Mouse (Mus musculus): Measurements from ENCODE around the gene Gemin8. TPM values are rescaled to one million over a fixed set of nuclear protein-coding genes. Genes with fewer than 3 reads are reported as not detected.

Gemin8 gene
- 17.0 and 17.1 TPM in 2 replicates for total RNA-seq (2017)

DNA sequence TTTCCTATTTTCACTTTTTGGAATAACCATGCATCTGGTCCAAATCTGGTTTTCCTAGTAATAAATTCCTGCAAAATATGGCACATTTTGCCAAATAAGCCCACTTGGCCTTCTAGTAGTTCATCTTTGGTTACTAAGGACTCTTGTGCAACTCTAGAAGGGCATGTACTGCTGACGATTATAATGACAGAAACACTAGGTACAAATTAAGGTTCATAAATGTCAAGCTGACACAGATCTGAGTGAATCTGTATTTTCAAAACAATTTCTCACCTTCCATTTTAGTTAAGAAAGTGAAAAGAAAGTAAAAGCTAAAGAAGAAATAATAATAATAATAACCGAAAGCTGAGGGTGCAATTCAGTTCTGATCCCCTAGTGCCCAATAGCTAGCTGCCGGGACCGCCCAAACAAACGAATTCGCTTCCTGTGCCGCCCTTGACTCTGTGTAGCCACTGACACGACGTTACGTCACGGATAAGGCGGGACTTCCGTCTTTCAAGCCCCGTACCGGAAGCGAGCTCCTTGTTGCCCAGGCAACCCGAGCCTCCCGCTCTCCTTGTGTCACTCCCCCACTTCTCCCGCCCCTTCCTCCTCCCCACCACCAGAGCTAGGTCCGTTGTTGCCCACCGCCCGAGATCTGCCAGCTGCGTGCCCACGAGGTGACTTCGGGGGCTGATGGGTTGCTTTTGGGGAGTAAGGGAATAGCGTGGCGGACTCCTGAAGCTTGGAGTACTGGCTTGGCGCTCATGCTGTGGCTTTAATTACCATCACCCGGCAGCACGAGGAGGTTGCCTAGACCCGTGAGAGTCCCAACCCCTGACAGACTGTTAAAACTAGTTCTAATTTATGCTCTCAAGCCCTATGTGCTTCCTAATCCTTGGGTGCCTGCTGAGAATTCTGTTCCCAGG lies at the start of gene Gemin8:
Gene Gemin8, plus strand, starts transcription at position 563 of the 908 bp plus-strand sequence.
- peak; percentile 92 for ATAC-seq (replicated peaks; ENCODE audit: low read depth, poor library complexity, severe bottlenecking)

DNA sequence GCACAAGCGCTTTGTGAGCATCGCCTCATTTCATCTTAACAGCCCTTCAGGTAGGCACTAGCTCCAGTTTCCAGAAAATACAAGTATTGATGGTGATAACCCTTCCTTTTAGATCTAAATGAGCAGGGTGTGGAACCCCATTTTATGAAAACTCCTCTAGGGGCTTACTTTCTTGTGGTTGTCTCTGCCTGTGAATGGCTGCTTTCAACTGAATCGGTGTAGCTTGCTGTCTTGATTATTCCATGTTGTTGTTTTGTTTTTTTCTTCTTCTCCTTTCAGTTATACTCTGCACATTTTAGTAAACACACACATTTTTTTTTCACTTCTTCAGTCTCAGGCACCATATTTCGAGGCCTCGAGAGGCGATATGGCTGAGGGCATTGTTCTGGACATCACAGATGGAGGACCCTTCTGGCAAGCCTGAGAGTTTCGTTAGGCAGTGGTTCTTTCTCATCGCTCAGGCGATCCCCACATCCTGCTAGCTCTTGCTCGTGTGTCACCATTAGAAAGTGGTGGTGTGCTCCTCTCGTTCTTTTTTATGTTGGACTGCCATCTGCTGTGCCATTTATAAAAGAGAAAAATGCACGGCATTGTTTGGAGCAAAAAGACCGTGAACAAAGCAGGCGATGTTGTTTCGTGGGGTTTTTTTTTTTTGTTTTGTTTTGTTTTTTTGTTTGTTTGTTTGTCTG lies 23.0 kb upstream of the Gemin8 start:
- ATAC-seq (replicated peaks; ENCODE audit: low read depth, poor library complexity, severe bottlenecking) = no peak

DNA sequence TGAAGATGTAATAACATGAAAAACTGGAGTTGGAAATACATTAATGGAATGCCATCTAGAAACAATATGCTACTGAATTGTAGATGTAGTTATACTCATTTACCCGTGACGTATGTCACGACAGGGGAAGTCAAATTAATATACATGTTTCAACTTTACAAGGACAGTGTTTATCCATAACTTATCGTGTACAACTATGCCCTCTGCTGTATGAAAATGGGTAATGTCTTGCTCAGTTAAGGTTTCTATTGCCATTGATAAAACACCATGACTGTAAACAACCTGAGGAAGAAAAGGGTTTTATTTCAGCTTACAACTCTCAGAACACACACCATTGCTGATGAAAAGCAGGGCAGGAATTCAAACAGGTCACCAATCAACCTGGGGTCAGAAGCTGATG lies 7.5 kb upstream of the Gemin8 start:
- peak; percentile 71 for ATAC-seq (replicated peaks; ENCODE audit: low read depth, poor library complexity, severe bottlenecking)

GRCm38 (mm10) chrX:166167307-166167706 lies 2.9 kb upstream of the Gemin8 start:
- ATAC-seq (replicated peaks; ENCODE audit: low read depth, poor library complexity, severe bottlenecking) = no peak

GRCm38 (mm10) chrX:166167923-166168322 lies 2.3 kb upstream of the Gemin8 start:
- ATAC-seq (replicated peaks; ENCODE audit: low read depth, poor library complexity, severe bottlenecking) = no peak

- ATAC-seq (replicated peaks; ENCODE audit: low read depth, poor library complexity, severe bottlenecking) = peak; percentile 7; the same call in 1 of the 2 replicates
These were observed 815 bp downstream of the Gemin8 start for GRCm38 (mm10) chrX:166170800-166171738.

DNA sequence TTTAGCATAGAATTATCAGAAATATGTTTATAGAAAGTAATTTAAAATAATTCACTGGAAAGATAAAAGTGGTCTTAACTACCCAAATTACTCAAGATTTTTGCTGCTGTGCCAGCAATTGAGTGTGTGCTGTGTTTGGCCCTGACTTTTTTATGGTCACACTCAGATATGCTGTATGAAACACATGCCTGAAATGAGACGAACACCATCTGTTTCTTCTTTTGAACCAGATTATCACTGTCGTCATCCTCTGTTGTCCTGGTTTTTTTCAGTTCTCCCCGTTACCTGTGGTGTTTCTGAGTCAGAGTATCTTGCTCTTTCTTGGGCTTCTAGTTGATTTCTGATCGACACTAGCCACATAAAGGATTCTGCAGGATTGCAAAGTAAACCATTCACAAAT lies 1.8 kb downstream of the Gemin8 start:
- no peak for ATAC-seq (replicated peaks; ENCODE audit: low read depth, poor library complexity, severe bottlenecking)

- no peak for ATAC-seq (replicated peaks; ENCODE audit: low read depth, poor library complexity, severe bottlenecking)
These were observed 2.4 kb downstream of the Gemin8 start for GRCm38 (mm10) chrX:166172661-166173060.

DNA sequence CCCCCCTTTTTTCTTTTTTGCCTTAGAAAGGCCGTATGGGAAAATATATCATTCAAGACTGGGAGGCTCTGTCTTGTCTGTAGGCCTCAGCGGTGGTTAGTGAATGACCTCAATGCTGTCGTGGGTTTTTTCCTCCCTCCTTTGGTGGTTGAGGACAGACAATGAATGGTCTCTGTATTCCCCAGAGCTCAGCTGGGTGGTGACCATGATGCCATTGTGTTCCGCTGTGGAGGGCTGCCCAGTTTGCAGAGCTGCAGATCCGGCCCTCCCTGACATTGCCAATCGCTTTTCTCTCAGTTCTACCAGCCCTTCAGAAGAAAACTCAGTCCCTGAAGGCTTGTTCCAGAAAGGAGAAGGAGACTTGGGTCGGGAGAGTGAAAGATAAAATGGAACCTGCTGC lies 3.5 kb downstream of the Gemin8 start:
- no peak for ATAC-seq (replicated peaks; ENCODE audit: low read depth, poor library complexity, severe bottlenecking)

DNA sequence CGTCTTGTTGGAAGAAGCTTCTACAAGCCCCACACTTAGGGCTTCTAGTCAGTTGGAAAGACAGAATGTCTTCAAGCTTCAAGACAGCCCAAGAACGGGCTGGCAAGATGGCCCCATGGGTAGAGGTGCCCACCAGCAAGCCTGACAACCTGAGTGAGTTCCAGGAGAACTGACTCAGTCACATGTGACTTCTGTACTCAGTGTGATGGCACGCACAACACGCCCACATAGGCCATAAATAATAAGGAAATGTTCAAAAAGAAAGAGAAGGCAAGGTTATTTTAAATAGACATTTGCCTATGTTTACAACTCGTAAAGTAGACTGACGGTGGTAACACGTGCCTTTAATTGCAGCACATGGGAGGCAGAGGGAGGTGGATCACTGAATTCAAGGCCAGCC lies 7.7 kb downstream of the Gemin8 start:
- ATAC-seq (replicated peaks; ENCODE audit: low read depth, poor library complexity, severe bottlenecking) = no peak

- ATAC-seq (replicated peaks; ENCODE audit: low read depth, poor library complexity, severe bottlenecking) = no peak
These were observed 12.8 kb downstream of the Gemin8 start for GRCm38 (mm10) chrX:166183094-166183493.

DNA sequence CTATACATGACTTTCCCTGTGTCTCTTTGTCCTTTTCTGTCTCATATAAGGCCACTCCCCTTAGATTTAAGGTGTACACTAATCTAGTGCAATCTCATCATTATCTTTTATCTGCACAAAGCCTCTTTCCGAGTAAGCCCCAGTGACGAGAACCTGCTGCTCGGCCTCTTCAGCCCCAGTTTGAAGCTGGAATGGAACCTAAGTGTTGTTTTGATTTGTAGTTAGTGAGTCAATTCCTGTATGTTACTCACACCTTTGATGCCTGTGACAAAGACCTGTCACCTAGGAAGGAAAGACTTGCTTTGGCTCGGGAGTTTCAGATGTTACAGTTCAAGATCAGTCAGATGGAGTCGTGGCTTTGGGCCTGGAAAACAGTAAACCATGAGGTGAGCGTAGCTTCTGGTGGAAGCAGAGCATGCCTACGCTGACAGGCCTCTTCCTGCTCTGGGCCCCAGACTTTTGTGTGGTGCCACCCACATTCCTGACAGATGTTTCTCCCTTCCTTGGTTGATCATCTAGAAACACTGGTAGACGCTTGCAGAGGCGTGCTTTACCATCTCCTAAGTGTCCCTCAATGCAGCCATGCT lies 15.2 kb downstream of the Gemin8 start:
- ATAC-seq (replicated peaks; ENCODE audit: low read depth, poor library complexity, severe bottlenecking) = no peak

DNA sequence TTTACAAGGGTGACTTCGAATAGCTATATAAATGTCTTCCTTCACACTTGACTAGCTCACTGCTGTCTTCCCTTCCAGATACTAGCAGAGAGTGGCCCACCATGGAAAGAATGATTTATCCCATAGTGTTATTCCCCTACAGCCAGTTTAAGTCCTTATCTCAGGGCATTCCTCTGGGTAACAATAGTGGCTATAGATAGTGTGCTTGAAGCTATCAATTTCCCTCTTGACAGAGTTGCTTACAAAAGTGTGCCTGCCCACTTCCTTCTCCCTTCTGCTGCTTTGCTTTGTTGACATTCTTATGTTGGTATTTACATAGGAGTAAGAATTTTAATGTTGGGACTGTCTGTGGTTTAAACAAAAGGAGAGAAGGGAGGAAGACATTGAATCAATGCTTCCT lies 17.5 kb downstream of the Gemin8 start:
- ATAC-seq (replicated peaks; ENCODE audit: low read depth, poor library complexity, severe bottlenecking) = no peak

- 0 out of 2 replicates have a peak, but pooled peaks have one; percentile 36 for ATAC-seq (replicated peaks; ENCODE audit: low read depth, poor library complexity, severe bottlenecking)
These were observed 26.1 kb downstream of the Gemin8 start for GRCm38 (mm10) chrX:166196327-166196726.

DNA sequence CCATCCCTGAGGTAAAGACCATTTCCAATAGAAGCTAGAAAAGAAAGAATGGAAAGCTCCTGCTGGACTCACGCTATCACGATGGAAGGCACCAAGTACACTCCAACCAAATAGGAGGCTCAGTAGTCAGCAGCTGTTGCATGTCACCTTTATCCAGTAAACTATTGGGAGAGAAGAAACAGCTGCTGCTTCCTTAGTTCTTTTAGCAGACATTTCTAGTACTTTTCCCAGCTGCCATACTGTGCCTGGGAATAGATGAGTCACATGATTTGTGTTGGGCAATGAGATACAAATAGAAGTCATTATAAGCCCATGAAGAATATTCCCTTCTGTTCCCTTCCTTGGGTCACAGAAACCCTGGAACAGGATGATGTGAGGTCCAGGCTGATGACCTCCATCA lies 28.0 kb downstream of the Gemin8 start:
- ATAC-seq (replicated peaks; ENCODE audit: low read depth, poor library complexity, severe bottlenecking) = no peak

GRCm38 (mm10) chrX:166199812-166200211 lies 29.6 kb downstream of the Gemin8 start:
- no peak for ATAC-seq (replicated peaks; ENCODE audit: low read depth, poor library complexity, severe bottlenecking)

GRCm38 (mm10) chrX:166214576-166214975 lies 44.3 kb downstream of the Gemin8 start:
- no peak for ATAC-seq (replicated peaks; ENCODE audit: low read depth, poor library complexity, severe bottlenecking)

- ATAC-seq (replicated peaks; ENCODE audit: low read depth, poor library complexity, severe bottlenecking) = no peak
These were observed 46.0 kb downstream of the Gemin8 start for GRCm38 (mm10) chrX:166216248-166216647.

- 0 out of 2 replicates have a peak, but pooled peaks have one; percentile 42 for ATAC-seq (replicated peaks; ENCODE audit: low read depth, poor library complexity, severe bottlenecking)
These were observed 46.5 kb downstream of the Gemin8 start for GRCm38 (mm10) chrX:166216720-166217119.

DNA sequence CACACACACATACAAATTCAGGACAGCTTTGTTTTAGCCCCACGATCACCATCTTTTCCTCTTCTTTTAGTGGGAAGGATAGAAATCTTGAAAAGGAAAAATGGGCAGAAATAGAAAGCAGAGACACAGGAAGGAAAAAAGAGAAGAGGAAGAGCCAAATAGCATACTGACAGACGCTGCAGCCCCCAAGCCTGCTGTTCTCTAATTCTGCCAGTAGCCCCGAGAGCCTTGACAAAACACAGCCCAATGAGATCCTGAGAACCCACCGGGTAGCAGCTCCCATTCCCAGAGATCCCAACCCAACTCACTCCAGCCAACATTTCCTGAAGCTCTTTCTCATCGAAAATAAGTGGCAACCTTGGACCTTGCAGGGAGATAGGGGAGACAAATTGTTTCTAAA lies 49.1 kb downstream of the Gemin8 start:
- no peak for ATAC-seq (replicated peaks; ENCODE audit: low read depth, poor library complexity, severe bottlenecking)

All from common myeloid progenitor, adult 5-6 weeks (primary cell).